Mouse (Mus musculus) heart, adult 2 months (tissue): ENCODE results near the gene Spg11. TPM values are rescaled to one million over a fixed set of nuclear protein-coding genes. Genes with fewer than 3 reads are reported as not detected.

ENCODE experiments used
- DNase-seq, 2 experiments: peaks; one replicate each; pipeline ENCODE4 v3.0.0; 2021
- H3K27ac ChIP-seq: fragments of 200-600 bp; 2 replicates; pipeline ENCODE4 v1.8.1; 2022
- H3K27me3 ChIP-seq: fragments of 200-500 bp; 2 replicates; pipeline ENCODE4 v1.6.1; 2012; ENCODE audit warnings: mild to moderate bottlenecking, low read length, inconsistent platforms, mixed read lengths; ENCODE audit not compliant: control insufficient read depth, insufficient read depth
- H3K36me3 ChIP-seq: fragments of 200-500 bp; 2 replicates; pipeline ENCODE4 v1.6.1; 2012; ENCODE audit warnings: low read length, inconsistent platforms; ENCODE audit not compliant: control insufficient read depth, insufficient read depth
- H3K4me1 ChIP-seq: fragments of 200-500 bp; 2 replicates; pipeline ENCODE4 v1.6.1; 2011; ENCODE audit warnings: low read length; ENCODE audit not compliant: control insufficient read depth, insufficient read depth
- H3K4me3 ChIP-seq: fragments of 200-600 bp; 2 replicates; pipeline ENCODE4 v1.8.1; 2022
- H3K79me2 ChIP-seq: fragments of 200-500 bp; replicated peaks from 2 replicates; pipeline ENCODE4 v1.6.1; 2012; ENCODE audit warnings: mild to moderate bottlenecking, inconsistent platforms, low read length, moderate library complexity, mixed read lengths; ENCODE audit not compliant: control insufficient read depth, insufficient read depth
- H3K9ac ChIP-seq: fragments of 200-500 bp; 2 replicates; pipeline ENCODE4 v1.6.1; 2012; ENCODE audit warnings: low read depth, mild to moderate bottlenecking, control low read depth, inconsistent platforms, low read length, mixed read lengths
- CTCF ChIP-seq: fragments of 200-600 bp; IDR thresholded peaks from 2 replicates; pipeline ENCODE4 v1.8.1; 2022; ENCODE audit warnings: antibody characterized with exemption, mild to moderate bottlenecking, moderate library complexity
- EP300 ChIP-seq: fragments of 200-500 bp; IDR thresholded peaks from 2 replicates; pipeline ENCODE4 v1.6.1; 2011; ENCODE audit warnings: low read depth, low read length, control low read depth; ENCODE audit not compliant: insufficient read depth
- POLR2A ChIP-seq: fragments of 200-500 bp; IDR thresholded peaks from 2 replicates; pipeline ENCODE4 v1.6.1; 2011; ENCODE audit warnings: mild to moderate bottlenecking, low read depth, low read length, control low read depth; ENCODE audit not compliant: insufficient read depth
- WGBS: fragments of 180-500 bp; shearing (Covaris S2); methylation state at CpG from one replicate; pipeline ENCODE4 v1.1.7; 2018; 5-methylcytosine and 5-hydroxymethylcytosine counted together
- intact Hi-C: fragments of 180-260 bp; cut with DNase I; formaldehyde crosslinking; loops from one replicate; pipeline ENCODE4 v1.15.1; 2025
- polyA plus RNA-seq: library from polyadenylated mRNA; depleted of rRNA; stranded (reverse); fragments of >200 nt; gene quantifications from 2 replicates; pipeline ENCODE4 v1.2.3, GENCODE M21; 2012
- total RNA-seq, 2 experiments: library from RNA; stranded (reverse); gene quantifications; 2 replicates each; pipeline ENCODE4 v1.2.3; 2021

Gene Spg11
- total and polyA plus RNA-seq, 3 experiments, result 3.8 to 11.3 (median 10.8) TPM

- DNase-seq, result no peak
- Histone ChIP-seq H3K9ac (no peak overlapping the region), H3K27ac (no peak overlapping the region), H3K4me1 (no peaks in the 10 kb centered on the region), H3K36me3 (no peaks in the 10 kb centered on the region), H3K27me3 (no peaks in the 10 kb centered on the region), H3K79me2 (no peaks in the 10 kb centered on the region), H3K4me3 (no peak overlapping the region)
- TF ChIP-seq POLR2A, result no peak
- no peak for TF ChIP-seq CTCF
- no peak for TF ChIP-seq EP300
- 93% methylated on average over 4 of the region's 4 CpGs for WGBS
- intact Hi-C loops, result no loop called here
Observed at GRCm38 (mm10) chr2:122093844-122094243, 24.3 kb downstream of the Spg11 start.

- Histone ChIP-seq H3K27me3 (no peaks in the 10 kb centered on the region), H3K79me2 (no peaks in the 10 kb centered on the region), H3K9ac (no peak overlapping the region), H3K4me3 (no peak overlapping the region), H3K36me3 (no peaks in the 10 kb centered on the region; the same call in 1 of the 2 replicates), H3K27ac (no peak overlapping the region), H3K4me1 (no peaks in the 10 kb centered on the region; the same call in 1 of the 2 replicates)
- no peak for TF ChIP-seq EP300
- WGBS, result 44% methylated on average over 4 of the region's 4 CpGs
- peak in 1 of 2 experiments; percentile 19 for DNase-seq
- intact Hi-C loops, result no loop called here
Observed at GRCm38 (mm10) chr2:122086446-122086845, 31.7 kb downstream of the Spg11 start.

GRCm38 (mm10) chr2:122081728-122082456 lies 36.3 kb downstream of the Spg11 start:
- no peaks in the 10 kb centered on the region for H3K27me3 ChIP-seq
- no peak overlapping the region for H3K27ac ChIP-seq
- no peak overlapping the region for H3K9ac ChIP-seq
- WGBS, result 46% methylated on average over 7 of the region's 7 CpGs
- H3K4me1 ChIP-seq, result no peaks in the 10 kb centered on the region; the same call in 1 of the 2 replicates
- H3K79me2 ChIP-seq, result no peaks in the 10 kb centered on the region
- DNase-seq, result no peak
- H3K36me3 ChIP-seq, result no peaks in the 10 kb centered on the region; the same call in 1 of the 2 replicates
- H3K4me3 ChIP-seq, result no peak overlapping the region
- no peak for TF ChIP-seq CTCF
- TF ChIP-seq EP300, result no peak
- TF ChIP-seq POLR2A, result no peak
- intact Hi-C loops, result no loop called here

GRCm38 (mm10) chr2:122069922-122070321 lies 48.3 kb downstream of the Spg11 start:
- intact Hi-C loops, result loop anchor here (1.0 to 5.0 kb wide), 3 partner anchors 90 to 487 kb away; partner anchors contain the start of gene Trim69
- Histone ChIP-seq H3K27me3 (no peaks in the 10 kb centered on the region), H3K4me1 (no peaks in the 10 kb centered on the region), H3K4me3 (no peak overlapping the region), H3K9ac (no peak overlapping the region), H3K79me2 (no peaks in the 10 kb centered on the region), H3K27ac (no peak overlapping the region), H3K36me3 (no peaks in the 10 kb centered on the region)
- TF ChIP-seq EP300 (no peak), CTCF (peak; percentile 93)
- DNase-seq, result peak; percentile 29 to 66
- 27% methylated on average over 5 of the region's 5 CpGs for WGBS

GRCm38 (mm10) chr2:122069144-122069912 lies 48.9 kb downstream of the Spg11 start:
- no peaks in the 10 kb centered on the region for H3K4me1 ChIP-seq
- intact Hi-C loops, result no loop called here
- H3K4me3 ChIP-seq, result no peak overlapping the region
- H3K27ac ChIP-seq, result no peak overlapping the region
- H3K79me2 ChIP-seq, result no peaks in the 10 kb centered on the region
- WGBS, result 71% methylated on average over 6 of the region's 6 CpGs
- DNase-seq, result no peak
- H3K9ac ChIP-seq, result no peak overlapping the region
- TF ChIP-seq CTCF (no peak), POLR2A (no peak), EP300 (no peak)
- H3K36me3 ChIP-seq, result no peaks in the 10 kb centered on the region
- no peaks in the 10 kb centered on the region for H3K27me3 ChIP-seq

GRCm38 (mm10) chr2:122066241-122066640 lies 51.9 kb downstream of the Spg11 start:
- peak in 1 of 2 experiments; percentile 29 for DNase-seq
- no peak for TF ChIP-seq EP300
- no peak for TF ChIP-seq POLR2A
- TF ChIP-seq CTCF, result no peak

More at GRCm38 (mm10) chr2:122066241-122066640, 51.9 kb downstream of the Spg11 start:
- WGBS, result 54% methylated on average over 8 of the region's 8 CpGs
- H3K4me1 ChIP-seq, result no peaks in the 10 kb centered on the region
- H3K36me3 ChIP-seq, result no peaks in the 10 kb centered on the region
- H3K79me2 ChIP-seq, result no peaks in the 10 kb centered on the region
- H3K27me3 ChIP-seq, result no peaks in the 10 kb centered on the region
- no peak overlapping the region for H3K9ac ChIP-seq
- H3K4me3 ChIP-seq, result no peak overlapping the region
- H3K27ac ChIP-seq, result no peak overlapping the region
- intact Hi-C loops, result no loop called here
